Mouse (Mus musculus) forebrain, embryonic 12.5 days (tissue): ENCODE results near the gene Mindy2. TPM values are rescaled to one million over a fixed set of nuclear protein-coding genes. Genes with fewer than 3 reads are reported as not detected.

Source experiments
- ATAC-seq: fragments of 200-750 bp; cut with Nextera tagmentation; 2 replicates; pipeline ENCODE4 v1.8.0; 2017; ENCODE audit warnings: moderate TSS enrichment; ENCODE audit not compliant: low FRiP score
- H3K27ac ChIP-seq: fragments of 300-500 bp; sonication (generic); 2 replicates; pipeline ENCODE4 v1.5.1; 2016; ENCODE audit warnings: mild to moderate bottlenecking
- H3K27me3 ChIP-seq: fragments of 300-500 bp; sonication (generic); 2 replicates; pipeline ENCODE4 v1.6.1; 2016; ENCODE audit warnings: mild to moderate bottlenecking
- H3K36me3 ChIP-seq: fragments of 300-500 bp; sonication (generic); replicated peaks from 2 replicates; pipeline ENCODE4 v1.6.1; 2016; ENCODE audit warnings: mild to moderate bottlenecking
- H3K4me1 ChIP-seq: fragments of 300-500 bp; sonication (generic); 2 replicates; pipeline ENCODE4 v1.6.1; 2016
- H3K4me2 ChIP-seq: fragments of 300-500 bp; sonication (generic); 2 replicates; pipeline ENCODE4 v1.6.1; 2016; ENCODE audit warnings: mild to moderate bottlenecking, moderate library complexity
- H3K4me3 ChIP-seq: fragments of 300-500 bp; sonication (generic); replicated peaks from 2 replicates; pipeline ENCODE4 v1.5.1; 2016; ENCODE audit warnings: mild to moderate bottlenecking
- H3K9ac ChIP-seq: fragments of 300-500 bp; sonication (generic); 2 replicates; pipeline ENCODE4 v1.6.1; 2016; ENCODE audit warnings: mild to moderate bottlenecking
- H3K9me3 ChIP-seq: fragments of 300-500 bp; sonication (generic); 2 replicates; pipeline ENCODE4 v1.6.1; 2016
- WGBS: fragments of 180-500 bp; shearing (Covaris S2); methylation state at CpG from one replicate; pipeline ENCODE4 v1.1.7; 2016; 5-methylcytosine and 5-hydroxymethylcytosine counted together
- polyA plus RNA-seq: library from polyadenylated mRNA; unstranded; fragments of >200 nt; fragmentation: Nextera tagmentation; extraction: Ambion mirVana; gene quantifications from 2 replicates; pipeline ENCODE4 v1.2.1, GENCODE M21; 2016

Gene Mindy2
- polyA plus RNA-seq, 1 experiment from 2014 or later = 13.7 TPM

- Histone ChIP-seq H3K9ac (no peak overlapping the region), H3K27me3 (no peaks in the 10 kb centered on the region), H3K27ac (no peak overlapping the region), H3K4me3 (no peak overlapping the region), H3K36me3 (no peaks in the 10 kb centered on the region), H3K4me2 (no peak overlapping the region), H3K9me3 (peaks cover 3% of the 10 kb centered on the region; the same call in 1 of the 2 replicates), H3K4me1 (no peaks in the 10 kb centered on the region)
- 73% methylated on average over 16 of the region's 16 CpGs for WGBS
- no peak for ATAC-seq
Observed at GRCm38 (mm10) chr9:70665372-70666145, 8.6 kb upstream of the Mindy2 start.

DNA sequence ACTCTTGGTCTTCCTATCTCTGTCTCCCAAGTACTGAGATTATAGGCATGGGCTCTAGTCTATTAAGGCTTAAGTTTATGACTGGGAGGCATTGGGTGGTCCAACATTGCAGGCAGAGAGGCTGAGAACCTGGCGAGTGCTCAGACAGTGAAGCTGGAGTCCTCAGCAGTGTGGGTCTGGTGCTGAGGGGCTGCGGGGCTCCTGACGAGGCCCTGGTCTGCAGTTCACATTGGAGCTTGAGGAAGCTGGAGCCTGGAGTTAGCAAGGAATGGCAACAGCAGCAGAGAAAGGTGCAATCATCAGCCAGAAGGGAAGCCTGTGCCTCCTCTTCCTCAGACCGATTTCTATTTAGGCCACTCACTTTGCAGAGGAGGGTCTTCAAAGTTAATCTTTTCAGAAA is 7.9 kb upstream of the Mindy2 start:
- no peaks in the 10 kb centered on the region for H3K36me3 ChIP-seq
- H3K9ac ChIP-seq = no peak overlapping the region
- no peak for ATAC-seq
- H3K9me3 ChIP-seq = peaks cover 3% of the 10 kb centered on the region; the same call in 1 of the 2 replicates
- H3K4me2 ChIP-seq = no peak overlapping the region
- 88% methylated on average over 4 of the region's 4 CpGs for WGBS
- no peaks in the 10 kb centered on the region for H3K27me3 ChIP-seq
- H3K27ac ChIP-seq = no peak overlapping the region
- H3K4me3 ChIP-seq = no peak overlapping the region
- H3K4me1 ChIP-seq = no peaks in the 10 kb centered on the region

GRCm38 (mm10) chr9:70658266-70658665 is 1.3 kb upstream of the Mindy2 start:
- Histone ChIP-seq H3K36me3 (no peaks in the 10 kb centered on the region), H3K27ac (no peak overlapping the region), H3K4me3 (no peak overlapping the region), H3K4me2 (no peak overlapping the region), H3K9me3 (no peaks in the 10 kb centered on the region), H3K9ac (no peak overlapping the region), H3K27me3 (no peaks in the 10 kb centered on the region), H3K4me1 (peaks cover 25% of the 10 kb centered on the region)
- WGBS = 82% methylated on average over 2 of the region's 2 CpGs
- no peak for ATAC-seq

- H3K4me2 ChIP-seq = peak within 1 kb of the TSS; percentile 76
- H3K4me3 ChIP-seq = peak within 1 kb of the TSS; percentile 91
- H3K27me3 ChIP-seq = no peaks in the 10 kb centered on the region
- peaks cover 30% of the 10 kb centered on the region for H3K4me1 ChIP-seq
- ATAC-seq = peak; percentile 73
- under 1% methylated on average over 57 of the region's 72 CpGs for WGBS
- H3K27ac ChIP-seq = peak within 1 kb of the TSS; percentile 96
- H3K9ac ChIP-seq = peak within 1 kb of the TSS; percentile 90
- no peaks in the 10 kb centered on the region for H3K9me3 ChIP-seq
- no peaks in the 10 kb centered on the region for H3K36me3 ChIP-seq
Observed at GRCm38 (mm10) chr9:70656130-70657007, 605 bp downstream of the Mindy2 start, which contains the start of gene Gm10642. Gene Gm10642 (plus strand): TSS chr9:70656251.

DNA sequence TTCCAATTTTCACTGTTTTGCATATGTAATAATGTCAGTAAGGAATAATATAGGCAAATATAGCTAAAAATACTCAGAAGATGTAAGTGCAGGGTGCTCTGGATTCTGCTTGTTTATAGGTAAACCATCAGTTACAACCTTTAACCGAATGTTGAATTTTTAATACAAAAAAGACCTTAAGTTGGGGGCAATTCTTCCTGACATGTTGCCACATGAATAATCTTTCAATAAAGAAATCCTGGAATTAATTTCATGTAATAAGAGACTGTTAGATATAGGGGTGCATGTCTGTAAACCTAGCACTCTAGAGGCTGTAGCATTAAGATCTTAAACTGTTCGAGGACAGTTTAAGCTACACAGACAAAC is 1.2 kb downstream of the Mindy2 start:
- Histone ChIP-seq H3K9ac (0 out of 2 replicates have a peak overlapping the region, but pooled peaks have one; percentile 90), H3K4me3 (peak overlapping the region; percentile 91), H3K4me2 (peak overlapping the region; percentile 76), H3K9me3 (no peaks in the 10 kb centered on the region), H3K4me1 (peaks cover 30% of the 10 kb centered on the region), H3K27me3 (no peaks in the 10 kb centered on the region), H3K36me3 (no peaks in the 10 kb centered on the region), H3K27ac (no peak overlapping the region)
- ATAC-seq = peak; percentile 10
- 33% methylated on average over 2 of the region's 2 CpGs for WGBS

GRCm38 (mm10) chr9:70654496-70654895 is 2.5 kb downstream of the Mindy2 start:
- Histone ChIP-seq H3K9me3 (no peaks in the 10 kb centered on the region), H3K4me3 (0 out of 2 replicates have a peak overlapping the region, but pooled peaks have one; percentile 8), H3K4me1 (peaks cover 30% of the 10 kb centered on the region), H3K36me3 (no peaks in the 10 kb centered on the region), H3K27ac (no peak overlapping the region), H3K4me2 (peak overlapping the region; percentile 33), H3K9ac (no peak overlapping the region), H3K27me3 (no peaks in the 10 kb centered on the region)
- ATAC-seq = no peak
- WGBS = 67% methylated on average over 4 of the region's 4 CpGs

DNA sequence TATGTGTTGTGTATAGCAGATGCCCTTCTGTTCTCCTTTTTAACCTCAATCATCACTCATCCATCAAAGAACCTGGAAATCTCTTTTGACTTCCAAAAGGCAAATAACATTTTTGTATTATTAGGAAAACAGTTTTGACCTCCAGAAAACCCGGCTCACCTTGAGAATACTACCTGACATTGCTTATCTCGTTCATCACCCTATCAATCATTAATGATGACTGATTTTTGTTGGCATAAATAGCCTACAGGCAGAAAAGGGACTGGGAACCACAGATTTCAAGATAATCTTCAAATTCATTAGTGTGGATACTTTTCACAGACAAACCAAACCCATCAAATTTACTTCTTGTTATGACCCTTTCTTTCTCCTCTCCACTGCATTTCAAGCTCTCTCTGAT is 3.1 kb downstream of the Mindy2 start:
- H3K9ac ChIP-seq = no peak overlapping the region
- no peak for ATAC-seq
- H3K4me3 ChIP-seq = 0 out of 2 replicates have a peak overlapping the region, but pooled peaks have one; percentile 8
- no peak overlapping the region for H3K27ac ChIP-seq
- H3K36me3 ChIP-seq = no peaks in the 10 kb centered on the region
- 76% methylated on average over 2 of the region's 2 CpGs for WGBS
- H3K27me3 ChIP-seq = no peaks in the 10 kb centered on the region
- H3K4me1 ChIP-seq = peaks cover 30% of the 10 kb centered on the region
- no peaks in the 10 kb centered on the region for H3K9me3 ChIP-seq
- peak overlapping the region; percentile 33 for H3K4me2 ChIP-seq

- Histone ChIP-seq H3K4me2 (no peak overlapping the region), H3K9me3 (no peaks in the 10 kb centered on the region), H3K36me3 (no peaks in the 10 kb centered on the region), H3K4me3 (no peak overlapping the region), H3K9ac (no peak overlapping the region), H3K4me1 (peaks cover 27% of the 10 kb centered on the region), H3K27ac (no peak overlapping the region), H3K27me3 (no peaks in the 10 kb centered on the region)
- WGBS = 80% methylated on average over 2 of the region's 2 CpGs
- no peak for ATAC-seq
Observed at GRCm38 (mm10) chr9:70652221-70652620, 4.8 kb downstream of the Mindy2 start.

- WGBS = 87% methylated on average over 1 of the region's 1 CpGs
- no peak overlapping the region for H3K4me3 ChIP-seq
- no peak for ATAC-seq
- peaks cover 23% of the 10 kb centered on the region for H3K4me1 ChIP-seq
- no peak overlapping the region for H3K9ac ChIP-seq
- no peaks in the 10 kb centered on the region for H3K27me3 ChIP-seq
- no peak overlapping the region for H3K4me2 ChIP-seq
- H3K9me3 ChIP-seq = no peaks in the 10 kb centered on the region
- no peak overlapping the region for H3K27ac ChIP-seq
- H3K36me3 ChIP-seq = no peaks in the 10 kb centered on the region
Observed at GRCm38 (mm10) chr9:70650994-70651393, 6.0 kb downstream of the Mindy2 start.

DNA sequence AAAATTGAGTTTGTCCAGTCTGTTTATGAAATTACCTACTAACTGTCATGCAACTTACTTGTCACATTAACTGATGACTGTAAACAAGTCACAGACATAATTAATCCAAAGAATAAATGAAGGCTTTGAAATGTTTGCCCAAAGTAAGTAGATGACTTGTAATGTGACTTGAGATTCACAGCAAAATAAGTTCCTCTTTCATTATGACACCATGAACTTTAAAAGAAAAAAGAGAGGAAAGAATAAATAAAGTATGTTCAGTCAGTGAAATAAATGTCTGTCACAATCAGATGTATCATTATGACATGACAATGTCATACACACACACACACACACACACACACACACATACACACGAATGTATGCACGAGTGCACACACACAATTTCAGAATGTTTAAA is 6.7 kb downstream of the Mindy2 start:
- H3K4me3 ChIP-seq = no peak overlapping the region
- peaks cover 22% of the 10 kb centered on the region for H3K4me1 ChIP-seq
- H3K36me3 ChIP-seq = no peaks in the 10 kb centered on the region
- H3K27me3 ChIP-seq = no peaks in the 10 kb centered on the region
- no peak overlapping the region for H3K27ac ChIP-seq
- ATAC-seq = no peak
- 94% methylated on average over 2 of the region's 2 CpGs for WGBS
- no peak overlapping the region for H3K9ac ChIP-seq
- no peaks in the 10 kb centered on the region for H3K9me3 ChIP-seq
- H3K4me2 ChIP-seq = no peak overlapping the region

DNA sequence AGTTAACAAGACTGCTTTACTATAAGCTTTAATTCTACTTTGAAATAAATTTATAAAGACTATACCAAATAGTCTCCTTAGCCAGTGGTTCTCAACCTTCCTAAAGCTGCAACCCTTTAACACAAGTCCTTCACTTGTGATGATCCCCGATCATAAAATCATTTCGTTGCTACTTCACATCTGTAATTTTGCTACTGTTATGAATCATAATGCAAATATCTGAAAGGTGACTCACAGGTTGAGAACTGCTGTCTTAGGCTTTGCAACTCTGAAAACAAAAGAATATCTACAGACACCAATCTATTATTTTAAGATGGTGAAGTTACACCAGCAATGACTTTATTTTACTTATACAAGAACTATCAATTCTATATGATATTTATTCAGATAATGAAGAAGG is 20.2 kb downstream of the Mindy2 start:
- Histone ChIP-seq H3K27ac (no peak overlapping the region), H3K4me2 (no peak overlapping the region), H3K9me3 (no peaks in the 10 kb centered on the region), H3K36me3 (no peaks in the 10 kb centered on the region), H3K4me3 (no peak overlapping the region), H3K27me3 (no peaks in the 10 kb centered on the region), H3K9ac (no peak overlapping the region), H3K4me1 (no peaks in the 10 kb centered on the region)
- no peak for ATAC-seq
- 87% methylated on average over 2 of the region's 2 CpGs for WGBS

GRCm38 (mm10) chr9:70631665-70632064 is 25.3 kb downstream of the Mindy2 start:
- no peaks in the 10 kb centered on the region for H3K4me1 ChIP-seq
- H3K9ac ChIP-seq = no peak overlapping the region
- no peak overlapping the region for H3K27ac ChIP-seq
- H3K4me3 ChIP-seq = no peak overlapping the region
- no peak for ATAC-seq
- H3K9me3 ChIP-seq = no peaks in the 10 kb centered on the region
- no peaks in the 10 kb centered on the region for H3K36me3 ChIP-seq
- H3K4me2 ChIP-seq = no peak overlapping the region
- 35% methylated on average over 5 of the region's 5 CpGs for WGBS
- no peaks in the 10 kb centered on the region for H3K27me3 ChIP-seq
